Mouse (Mus musculus) forebrain, embryonic 11.5 days (tissue): ENCODE results near the gene Stx5a. TPM values are rescaled to one million over a fixed set of nuclear protein-coding genes. Genes with fewer than 3 reads are reported as not detected.

Source experiments
- ATAC-seq: fragments of 200-750 bp; cut with Nextera tagmentation; replicated peaks from 2 replicates; pipeline ENCODE4 v1.8.0; 2017; ENCODE audit warnings: moderate TSS enrichment; ENCODE audit not compliant: low FRiP score
- DNase-seq: peaks from one replicate; pipeline ENCODE4 v3.0.0-alpha.2; 2017; ENCODE audit warnings: low spot score
- H3K27ac ChIP-seq: fragments of 300-500 bp; sonication (generic); 2 replicates; pipeline ENCODE4 v1.5.1; 2014; ENCODE audit warnings: low read depth, low read length
- H3K27me3 ChIP-seq: fragments of 300-500 bp; sonication (generic); 2 replicates; pipeline ENCODE4 v1.6.1; 2014; ENCODE audit warnings: mild to moderate bottlenecking, low read length, mixed read lengths; ENCODE audit not compliant: control insufficient read depth, insufficient read depth
- H3K36me3 ChIP-seq: fragments of 300-500 bp; sonication (generic); 2 replicates; pipeline ENCODE4 v1.6.1; 2014; ENCODE audit warnings: mild to moderate bottlenecking, low read length, moderate library complexity, mixed read lengths; ENCODE audit not compliant: control insufficient read depth, insufficient read depth
- H3K4me1 ChIP-seq: fragments of 300-500 bp; sonication (generic); replicated peaks from 2 replicates; pipeline ENCODE4 v1.6.1; 2014; ENCODE audit warnings: low read length, mixed read lengths; ENCODE audit not compliant: control insufficient read depth, insufficient read depth
- H3K4me2 ChIP-seq: fragments of 300-500 bp; sonication (generic); 2 replicates; pipeline ENCODE4 v1.6.1; 2014; ENCODE audit warnings: low read depth, mild to moderate bottlenecking, low read length, moderate library complexity, mixed read lengths; ENCODE audit not compliant: severe bottlenecking
- H3K4me3 ChIP-seq: fragments of 300-500 bp; sonication (generic); 2 replicates; pipeline ENCODE4 v1.5.1; 2014; ENCODE audit warnings: low read depth, low read length
- H3K9ac ChIP-seq: fragments of 300-500 bp; sonication (generic); 2 replicates; pipeline ENCODE4 v1.6.1; 2014; ENCODE audit warnings: low read length
- H3K9me3 ChIP-seq: fragments of 300-500 bp; sonication (generic); 2 replicates; pipeline ENCODE4 v1.6.1; 2016; ENCODE audit warnings: low read length, mixed read lengths; ENCODE audit not compliant: control insufficient read depth
- WGBS: fragments of 180-500 bp; shearing (Covaris S2); extraction: QIAGEN DNeasy Blood & Tissue Kit; methylation state at CpG from one replicate; pipeline ENCODE4 v1.1.7; 2014; 5-methylcytosine and 5-hydroxymethylcytosine counted together
- polyA plus RNA-seq: library from polyadenylated mRNA; unstranded; fragments of >200 nt; fragmentation: Nextera tagmentation; extraction: Ambion mirVana; gene quantifications from 2 replicates; pipeline ENCODE4 v1.2.1, GENCODE M21; 2014

The Stx5a gene
- polyA plus RNA-seq, 1 experiment from 2014 or later, result 93.8 TPM

- Histone ChIP-seq H3K9me3 (no peaks in the 10 kb centered on the region), H3K4me1 (no peaks in the 10 kb centered on the region; the same call in 1 of the 2 replicates), H3K4me2 (no peak overlapping the region), H3K27me3 (no peaks in the 10 kb centered on the region), H3K27ac (no peak overlapping the region), H3K4me3 (no peak overlapping the region), H3K36me3 (peaks cover 18% of the 10 kb centered on the region), H3K9ac (no peak overlapping the region)
- WGBS, result 87% methylated on average over 7 of the region's 7 CpGs
- ATAC-seq, result no peak
- DNase-seq, result no peak
Observed at GRCm38 (mm10) chr19:8706132-8706667, 35.0 kb upstream of the Stx5a start.

- no peak overlapping the region for H3K27ac ChIP-seq
- WGBS, result 93% methylated on average over 7 of the region's 7 CpGs
- H3K9ac ChIP-seq, result no peak overlapping the region
- ATAC-seq (no peak), DNase-seq (no peak)
- no peak overlapping the region for H3K4me3 ChIP-seq
- no peaks in the 10 kb centered on the region; the same call in 1 of the 2 replicates for H3K4me1 ChIP-seq
- no peak overlapping the region for H3K4me2 ChIP-seq
- H3K9me3 ChIP-seq, result no peaks in the 10 kb centered on the region
- peaks cover 18% of the 10 kb centered on the region for H3K36me3 ChIP-seq
- H3K27me3 ChIP-seq, result no peaks in the 10 kb centered on the region
Observed at GRCm38 (mm10) chr19:8706930-8707329, 34.3 kb upstream of the Stx5a start.

- no peak overlapping the region for H3K4me3 ChIP-seq
- H3K36me3 ChIP-seq, result peaks cover 18% of the 10 kb centered on the region
- no peak overlapping the region for H3K9ac ChIP-seq
- WGBS, result 93% methylated on average over 8 of the region's 8 CpGs
- ATAC-seq (no peak), DNase-seq (no peak)
- H3K9me3 ChIP-seq, result no peaks in the 10 kb centered on the region
- H3K4me2 ChIP-seq, result no peak overlapping the region
- no peaks in the 10 kb centered on the region for H3K27me3 ChIP-seq
- no peak overlapping the region for H3K27ac ChIP-seq
- no peaks in the 10 kb centered on the region; the same call in 1 of the 2 replicates for H3K4me1 ChIP-seq
Observed at GRCm38 (mm10) chr19:8708954-8709353, 32.3 kb upstream of the Stx5a start.

GRCm38 (mm10) chr19:8710057-8710456 lies 31.2 kb upstream of the Stx5a start:
- Histone ChIP-seq H3K9me3 (no peaks in the 10 kb centered on the region), H3K4me2 (no peak overlapping the region), H3K9ac (no peak overlapping the region), H3K27ac (no peak overlapping the region), H3K4me3 (no peak overlapping the region), H3K27me3 (no peaks in the 10 kb centered on the region), H3K4me1 (peaks cover 2% of the 10 kb centered on the region; the same call in 1 of the 2 replicates), H3K36me3 (peaks cover 18% of the 10 kb centered on the region)
- DNase-seq, result no peak
- 97% methylated on average over 2 of the region's 2 CpGs for WGBS
- no peak for ATAC-seq

GRCm38 (mm10) chr19:8711506-8711905 lies 29.7 kb upstream of the Stx5a start:
- Histone ChIP-seq H3K9ac (peak overlapping the region; percentile 94), H3K27ac (no peak overlapping the region), H3K36me3 (peaks cover 18% of the 10 kb centered on the region), H3K9me3 (no peaks in the 10 kb centered on the region), H3K4me3 (peak overlapping the region; percentile 89), H3K4me1 (peaks cover 2% of the 10 kb centered on the region; the same call in 1 of the 2 replicates), H3K27me3 (no peaks in the 10 kb centered on the region), H3K4me2 (peak overlapping the region; percentile 59)
- 87% methylated on average over 4 of the region's 4 CpGs for WGBS
- DNase-seq, result no peak
- no peak for ATAC-seq

GRCm38 (mm10) chr19:8711949-8712869 lies 29.0 kb upstream of the Stx5a start:
- Histone ChIP-seq H3K9ac (peak overlapping the region; percentile 94), H3K4me2 (peak overlapping the region; percentile 59), H3K9me3 (no peaks in the 10 kb centered on the region), H3K4me3 (peak overlapping the region; percentile 89), H3K27ac (peak overlapping the region; percentile 62; the same call in 1 of the 2 replicates), H3K36me3 (peaks cover 18% of the 10 kb centered on the region), H3K4me1 (peaks cover 2% of the 10 kb centered on the region; the same call in 1 of the 2 replicates), H3K27me3 (no peaks in the 10 kb centered on the region)
- no peak for DNase-seq
- no peak for ATAC-seq
- WGBS, result 71% methylated on average over 10 of the region's 10 CpGs

- peaks cover 2% of the 10 kb centered on the region; the same call in 1 of the 2 replicates for H3K4me1 ChIP-seq
- peak overlapping the region; percentile 94 for H3K9ac ChIP-seq
- H3K27me3 ChIP-seq, result no peaks in the 10 kb centered on the region
- H3K27ac ChIP-seq, result peak overlapping the region; percentile 62
- peaks cover 16% of the 10 kb centered on the region for H3K36me3 ChIP-seq
- DNase-seq (peak; percentile 88), ATAC-seq (peak; percentile 80)
- under 1% methylated on average over 13 of the region's 13 CpGs for WGBS
- no peaks in the 10 kb centered on the region for H3K9me3 ChIP-seq
- H3K4me2 ChIP-seq, result peak overlapping the region; percentile 59
- H3K4me3 ChIP-seq, result peak overlapping the region; percentile 89
Observed at GRCm38 (mm10) chr19:8712870-8713305, 28.3 kb upstream of the Stx5a start.

GRCm38 (mm10) chr19:8713306-8713996 lies 27.8 kb upstream of the Stx5a start:
- Histone ChIP-seq H3K4me3 (peak overlapping the region; percentile 89), H3K27me3 (no peaks in the 10 kb centered on the region), H3K4me2 (peak overlapping the region; percentile 59), H3K4me1 (peaks cover 2% of the 10 kb centered on the region; the same call in 1 of the 2 replicates), H3K9ac (peak overlapping the region; percentile 94), H3K9me3 (no peaks in the 10 kb centered on the region), H3K36me3 (peaks cover 10% of the 10 kb centered on the region), H3K27ac (peak overlapping the region; percentile 62)
- DNase-seq, result peak; percentile 96
- WGBS, result under 1% methylated on average over 51 of the region's 51 CpGs
- peak; percentile 95 for ATAC-seq
